Mouse (Mus musculus): ENCODE results near the gene Elf2.

- TF ChIP-seq CTCF (IDR thresholded peaks at IDR 0.05; ENCODE audit: low read depth, low read length) (no peak), POLR2A (IDR thresholded peaks at IDR 0.05; ENCODE audit: borderline replicate concordance, low read depth, low read length) (no peak)
These were observed 10.3 kb upstream of the Elf2 start for GRCm38 (mm10) chr3:51350806-51351205.

Measured in bone marrow macrophage, adult 2 months (primary cell).